Mouse (Mus musculus) kidney, adult 9 months (tissue): Measurements from ENCODE around the gene Hmces.
"Not testable (repeated sequence)": the region's sequence is repeated elsewhere in the genome, so short reads cannot be mapped to it uniquely, and the experiment has no call there.

ENCODE experiments used
- DNase-seq: peaks from one replicate; pipeline ENCODE4 v3.0.0; 2022

The Hmces gene

GRCm38 (mm10) chr6:87915939-87916338 is 2.2 kb downstream of the Hmces start:
- DNase-seq: peak; percentile 12

DNA sequence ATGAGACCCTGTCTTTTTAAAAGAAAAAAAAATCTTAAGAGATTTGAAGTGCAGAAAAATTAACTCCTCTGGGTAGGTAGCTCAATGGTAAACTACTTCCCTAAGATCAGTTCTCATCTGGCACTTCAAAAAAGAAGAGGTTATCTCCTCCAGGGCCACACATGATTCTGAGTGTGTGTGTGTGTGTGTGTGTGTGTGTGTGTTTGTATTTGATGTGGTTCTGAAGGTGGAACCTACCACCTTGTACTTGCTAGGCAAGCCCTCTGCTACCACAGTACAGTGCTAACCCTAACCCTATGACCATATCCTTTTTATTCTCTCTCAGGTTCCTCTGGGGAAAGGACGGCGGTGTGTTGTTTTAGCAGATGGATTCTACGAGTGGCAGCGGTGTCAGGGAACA is 7.5 kb downstream of the Hmces start:
- DNase-seq: no peak

GRCm38 (mm10) chr6:87923624-87924023 is 9.9 kb downstream of the Hmces start:
- no peak for DNase-seq

- DNase-seq: no peak
These were observed 21.3 kb downstream of the Hmces start for GRCm38 (mm10) chr6:87935037-87935436.

GRCm38 (mm10) chr6:87937178-87937788 is 23.5 kb downstream of the Hmces start:
- peak; percentile 47 for DNase-seq

GRCm38 (mm10) chr6:87938941-87939340 is 25.2 kb downstream of the Hmces start:
- DNase-seq: no peak

DNA sequence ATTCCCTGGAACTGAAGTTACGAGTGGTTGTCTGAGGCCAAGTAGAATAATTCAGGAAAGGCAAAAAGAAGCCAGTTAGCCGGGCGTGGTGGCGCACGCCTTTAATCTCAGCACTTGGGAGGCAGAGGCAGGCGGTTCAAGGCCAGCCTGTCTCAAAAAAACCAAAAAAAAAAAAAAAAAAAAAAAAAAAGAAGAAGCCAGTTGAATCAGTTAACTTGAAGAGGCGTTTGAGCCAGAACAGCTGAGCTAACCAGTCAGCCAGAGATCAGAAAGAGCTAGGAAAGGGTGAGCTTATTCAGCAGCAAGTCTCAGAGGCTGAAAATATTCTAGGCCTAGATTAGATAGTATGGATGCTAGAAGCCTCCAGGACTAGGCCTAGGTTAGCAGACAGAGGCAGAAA is 28.4 kb downstream of the Hmces start:
- DNase-seq: no peak

DNA sequence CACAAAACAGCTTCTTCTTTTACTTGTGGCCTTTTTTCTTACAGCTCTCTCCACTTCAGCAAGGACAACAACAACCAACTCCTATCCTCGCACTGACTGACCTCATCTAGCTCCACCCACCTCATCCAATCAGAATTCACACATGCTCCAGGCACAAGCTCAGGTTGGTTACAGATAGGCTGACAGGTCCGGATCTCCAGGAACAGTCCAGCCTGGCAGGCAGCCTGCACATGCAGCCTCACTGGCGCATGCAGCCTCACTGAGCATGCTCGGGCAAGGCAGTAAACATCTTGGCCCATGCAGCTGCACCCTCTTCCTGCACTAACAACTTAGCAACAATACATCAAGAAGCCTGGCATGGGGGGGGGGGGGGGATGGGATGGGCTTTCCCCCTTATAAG is 48.7 kb downstream of the Hmces start:
- not testable (repeated sequence) for DNase-seq

GRCm38 (mm10) chr6:87970041-87970440 is 56.3 kb downstream of the Hmces start:
- no peak for DNase-seq

DNA sequence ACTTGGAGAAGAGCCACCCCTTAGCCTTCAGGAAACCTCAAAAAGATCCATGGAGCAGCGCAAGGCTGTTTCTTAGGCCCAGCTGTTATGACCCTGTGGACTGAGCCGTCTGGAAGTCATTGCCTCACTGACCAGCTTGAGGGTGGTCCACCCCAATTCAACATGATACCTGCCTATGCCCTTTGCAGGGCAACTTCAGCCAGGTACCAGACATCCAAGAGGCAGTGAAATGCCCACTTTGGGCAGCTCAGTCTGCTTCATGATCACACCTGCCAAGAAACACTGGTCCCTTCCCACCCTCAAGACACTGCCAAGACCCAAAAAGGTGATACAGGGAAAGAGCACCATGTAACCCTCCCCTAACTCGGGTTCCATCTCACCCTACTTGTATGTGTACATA is 66.0 kb downstream of the Hmces start:
- DNase-seq: no peak

- DNase-seq: no peak
These were observed 66.8 kb downstream of the Hmces start for GRCm38 (mm10) chr6:87980374-87981029.

DNA sequence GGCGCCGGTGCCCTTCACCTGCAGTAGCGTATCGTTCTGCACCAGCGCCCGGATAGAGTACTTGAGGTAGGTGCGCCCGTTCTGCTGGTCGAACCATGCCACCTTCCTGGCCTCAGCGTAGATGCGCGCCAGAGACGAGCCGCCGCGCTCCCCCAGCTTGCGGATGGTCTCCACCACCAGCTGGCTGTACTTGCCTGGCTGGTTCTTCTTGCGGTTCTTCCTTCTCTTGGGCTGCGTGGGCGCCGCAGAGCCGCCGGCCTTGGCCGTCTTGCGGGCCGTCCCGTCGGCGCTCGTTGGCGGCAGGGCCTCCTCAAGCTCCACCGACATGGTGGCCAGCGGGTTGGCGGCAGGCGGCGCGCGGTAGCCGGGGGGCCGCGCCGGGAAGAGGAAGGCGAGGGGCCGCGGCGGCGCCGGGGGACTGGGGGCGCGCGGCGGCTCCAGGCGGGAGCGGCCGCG is 67.3 kb downstream of the Hmces start:
- DNase-seq: no peak

DNA sequence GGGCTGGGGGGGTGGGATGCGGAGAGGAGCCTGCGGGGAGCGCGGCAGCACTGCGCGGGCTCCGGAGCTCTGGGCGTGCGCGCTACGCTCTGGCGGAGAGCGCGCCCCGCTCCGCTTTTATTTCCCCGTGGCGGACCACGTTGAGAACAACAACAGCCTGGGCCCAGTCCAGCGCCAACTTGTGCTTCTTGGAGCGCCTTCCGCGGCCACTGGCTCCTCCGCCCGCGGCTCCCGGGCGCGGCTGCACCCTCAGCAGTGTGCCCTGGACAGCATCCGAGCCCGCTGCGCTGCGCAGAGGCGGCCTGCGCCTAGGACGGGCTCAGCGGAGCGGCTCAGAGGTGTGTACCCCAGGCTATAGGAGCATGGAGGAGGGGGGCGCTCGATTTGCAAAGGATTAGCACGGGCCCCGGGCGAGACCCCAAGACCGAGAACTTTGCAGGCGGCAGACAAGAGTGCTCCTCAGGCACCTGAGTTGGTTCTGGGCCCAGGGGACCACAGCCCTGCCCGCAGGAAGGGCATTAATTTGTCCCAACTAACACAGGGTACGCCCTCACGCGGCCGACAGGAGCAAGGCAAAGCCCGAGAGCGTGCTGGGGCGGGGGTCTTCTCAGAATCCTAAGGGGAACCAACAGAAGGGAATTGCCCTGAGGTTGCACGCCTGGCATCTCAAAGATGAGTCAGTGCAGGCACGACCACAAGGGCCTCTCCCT is 68.0 kb downstream of the Hmces start, which contains the start of gene H1fx:
TSS of gene H1fx (minus strand) at position 91 of the 710 bp plus-strand sequence.
- DNase-seq: peak; percentile 30

GRCm38 (mm10) chr6:87982506-87982905 is 68.8 kb downstream of the Hmces start:
- no peak for DNase-seq
